Mouse (Mus musculus) hindbrain, embryonic 14.5 days (tissue): ENCODE data around the gene Slc36a4. TPM values are rescaled to one million over a fixed set of nuclear protein-coding genes. Genes with fewer than 3 reads are reported as not detected.

Source experiments
- ATAC-seq: fragments of 200-750 bp; cut with Nextera tagmentation; 2 replicates; pipeline ENCODE4 v1.8.0; 2017; ENCODE audit warnings: moderate number of reproducible peaks, mild to moderate bottlenecking, moderate TSS enrichment, moderate library complexity; ENCODE audit not compliant: low FRiP score
- DNase-seq: peaks from one replicate; pipeline ENCODE4 v3.0.0-alpha.2; 2015; ENCODE audit warnings: low spot score
- H3K27ac ChIP-seq: fragments of 300-500 bp; sonication (generic); 2 replicates; pipeline ENCODE4 v1.5.1; 2014; ENCODE audit warnings: mild to moderate bottlenecking, moderate library complexity
- H3K27me3 ChIP-seq: fragments of 300-500 bp; sonication (generic); 2 replicates; pipeline ENCODE4 v1.6.1; 2014; ENCODE audit warnings: mild to moderate bottlenecking, low read length, mixed read lengths; ENCODE audit not compliant: control insufficient read depth, insufficient read depth
- H3K36me3 ChIP-seq: fragments of 300-500 bp; sonication (generic); replicated peaks from 2 replicates; pipeline ENCODE4 v1.6.1; 2014; ENCODE audit not compliant: control insufficient read depth, insufficient read depth
- H3K4me1 ChIP-seq: fragments of 300-500 bp; sonication (generic); replicated peaks from 2 replicates; pipeline ENCODE4 v1.6.1; 2014; ENCODE audit warnings: antibody characterized with exemption, low read length, mixed read lengths; ENCODE audit not compliant: control insufficient read depth, insufficient read depth
- H3K4me2 ChIP-seq: fragments of 300-500 bp; sonication (generic); replicated peaks from 2 replicates; pipeline ENCODE4 v1.6.1; 2014; ENCODE audit warnings: mild to moderate bottlenecking, moderate library complexity
- H3K4me3 ChIP-seq: fragments of 300-500 bp; sonication (generic); replicated peaks from 2 replicates; pipeline ENCODE4 v1.5.1; 2014; ENCODE audit warnings: mild to moderate bottlenecking, low read length
- H3K9ac ChIP-seq: fragments of 300-500 bp; sonication (generic); 2 replicates; pipeline ENCODE4 v1.6.1; 2014
- H3K9me3 ChIP-seq: fragments of 300-500 bp; sonication (generic); 2 replicates; pipeline ENCODE4 v1.6.1; 2016; ENCODE audit warnings: low read length; ENCODE audit not compliant: control insufficient read depth
- WGBS: fragments of 180-500 bp; shearing (Covaris S2); extraction: QIAGEN DNeasy Blood & Tissue Kit; methylation state at CpG from one replicate; pipeline ENCODE4 v1.1.7; 2014; 5-methylcytosine and 5-hydroxymethylcytosine counted together
- polyA plus RNA-seq: library from polyadenylated mRNA; unstranded; fragments of >200 nt; fragmentation: Nextera tagmentation; extraction: Ambion mirVana; gene quantifications from 2 replicates; pipeline ENCODE4 v1.2.1, GENCODE M21; 2014

Slc36a4 gene
- polyA plus RNA-seq, 1 experiment from 2014 or later, result 41.1 TPM

DNA sequence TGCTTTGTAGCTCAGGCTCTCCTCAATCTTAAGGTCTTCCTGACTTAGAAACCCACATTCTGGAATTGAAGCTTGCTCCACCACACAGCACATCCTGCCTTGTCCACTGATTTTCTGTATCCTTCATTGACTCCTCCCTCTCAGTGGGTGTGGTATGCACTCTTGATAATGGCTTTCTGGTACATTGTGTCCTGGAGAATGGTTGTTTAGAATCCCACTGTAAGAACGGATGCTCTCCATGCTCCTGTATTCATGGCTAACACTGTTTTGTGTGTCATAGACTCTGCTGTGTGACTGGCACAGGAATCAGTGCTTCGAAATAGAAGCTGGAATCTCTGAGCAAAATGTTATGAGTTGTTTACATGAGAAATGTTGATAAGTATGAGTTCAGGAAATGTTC is 28.0 kb downstream of the Slc36a4 start:
- Histone ChIP-seq H3K9me3 (no peaks in the 10 kb centered on the region), H3K4me2 (no peak overlapping the region), H3K36me3 (peaks cover 55% of the 10 kb centered on the region), H3K27me3 (no peaks in the 10 kb centered on the region), H3K4me1 (no peaks in the 10 kb centered on the region), H3K9ac (no peak overlapping the region), H3K4me3 (no peak overlapping the region), H3K27ac (no peak overlapping the region)
- DNase-seq (no peak), ATAC-seq (no peak)
- 83% methylated on average over 2 of the region's 2 CpGs for WGBS

DNA sequence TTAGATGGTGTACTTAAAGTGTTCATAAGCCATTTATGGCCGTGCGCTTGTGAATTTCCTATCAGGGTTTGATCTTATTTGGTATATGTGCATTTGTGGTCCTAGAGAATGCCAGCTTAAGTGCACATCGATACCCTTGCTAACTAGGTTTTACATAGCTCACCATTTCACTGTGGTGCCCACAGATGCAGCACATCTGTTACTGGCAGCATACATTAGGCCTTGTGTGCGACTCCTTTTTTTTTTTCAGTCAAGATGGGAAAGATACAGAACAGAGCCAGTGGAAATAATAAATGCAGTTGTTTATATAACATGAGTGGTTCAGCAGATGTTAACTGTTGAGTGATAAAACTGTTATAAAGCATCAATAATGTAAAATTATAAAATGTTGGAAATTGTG is 31.9 kb downstream of the Slc36a4 start:
- WGBS, result 82% methylated on average over 4 of the region's 4 CpGs
- no peak for DNase-seq
- Histone ChIP-seq H3K27me3 (no peaks in the 10 kb centered on the region), H3K27ac (no peak overlapping the region), H3K4me3 (no peak overlapping the region), H3K36me3 (peaks cover 27% of the 10 kb centered on the region), H3K4me1 (no peaks in the 10 kb centered on the region), H3K9me3 (no peaks in the 10 kb centered on the region), H3K9ac (no peak overlapping the region), H3K4me2 (no peak overlapping the region)
- ATAC-seq, result no peak

DNA sequence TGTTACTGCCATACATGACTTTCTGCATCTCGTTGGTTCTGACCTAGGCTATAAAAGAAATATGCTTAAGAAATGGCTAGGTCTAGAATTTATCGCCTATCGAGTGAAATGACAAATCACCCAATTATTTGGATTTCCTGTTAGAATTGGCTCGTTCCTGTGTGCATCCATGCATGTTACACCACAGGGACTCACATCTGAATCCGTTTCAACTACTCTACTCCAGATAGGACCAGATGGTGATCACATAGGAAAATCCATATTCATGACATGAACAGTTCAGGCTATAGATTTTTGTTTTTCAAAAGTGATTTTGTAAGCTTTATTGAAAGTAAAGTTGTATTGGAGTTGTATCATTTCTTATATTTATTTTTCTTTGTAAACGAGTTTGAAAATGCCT is 32.4 kb downstream of the Slc36a4 start:
- Histone ChIP-seq H3K9ac (no peak overlapping the region), H3K27me3 (no peaks in the 10 kb centered on the region), H3K9me3 (no peaks in the 10 kb centered on the region), H3K4me2 (no peak overlapping the region), H3K4me3 (no peak overlapping the region), H3K36me3 (peaks cover 22% of the 10 kb centered on the region), H3K27ac (no peak overlapping the region), H3K4me1 (no peaks in the 10 kb centered on the region)
- DNase-seq (peak; percentile 26), ATAC-seq (no peak)
- WGBS, result 49% methylated on average over 6 of the region's 6 CpGs

DNA sequence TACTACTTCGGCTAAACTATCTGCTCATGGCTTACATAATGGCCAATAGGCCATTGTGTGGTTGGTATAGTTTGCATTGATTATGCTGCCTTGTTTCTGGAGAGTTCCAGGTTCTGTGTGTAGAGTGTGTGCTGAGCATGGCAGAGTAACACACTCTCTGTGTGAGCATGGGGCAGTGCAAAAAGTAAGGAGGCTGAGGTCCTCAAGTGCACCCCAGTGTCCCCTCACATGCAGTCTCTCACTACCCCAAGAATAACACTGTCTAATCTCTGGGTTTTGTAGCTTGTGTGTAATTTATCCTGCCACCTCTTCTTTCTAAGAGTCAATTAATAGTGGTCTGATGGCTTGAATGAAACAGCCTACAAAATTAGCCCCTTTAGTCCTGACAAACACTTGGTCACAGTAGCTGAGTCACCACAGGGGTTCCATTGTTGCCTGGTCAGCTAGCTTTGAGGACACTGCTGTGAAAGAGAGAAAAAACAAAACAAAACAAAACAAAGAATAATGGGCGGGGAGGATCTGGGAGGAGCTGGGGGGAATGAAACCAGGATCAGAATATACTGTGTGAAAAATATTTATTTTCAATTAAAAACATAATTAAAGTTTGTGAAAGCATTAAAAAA is 36.6 kb downstream of the Slc36a4 start:
- no peaks in the 10 kb centered on the region for H3K9me3 ChIP-seq
- no peak for ATAC-seq
- 28% methylated on average over 2 of the region's 2 CpGs for WGBS
- H3K27me3 ChIP-seq, result no peaks in the 10 kb centered on the region
- H3K9ac ChIP-seq, result no peak overlapping the region
- H3K4me3 ChIP-seq, result no peak overlapping the region
- DNase-seq, result no peak
- H3K4me2 ChIP-seq, result no peak overlapping the region
- H3K36me3 ChIP-seq, result no peaks in the 10 kb centered on the region
- no peaks in the 10 kb centered on the region for H3K4me1 ChIP-seq
- no peak overlapping the region for H3K27ac ChIP-seq

DNA sequence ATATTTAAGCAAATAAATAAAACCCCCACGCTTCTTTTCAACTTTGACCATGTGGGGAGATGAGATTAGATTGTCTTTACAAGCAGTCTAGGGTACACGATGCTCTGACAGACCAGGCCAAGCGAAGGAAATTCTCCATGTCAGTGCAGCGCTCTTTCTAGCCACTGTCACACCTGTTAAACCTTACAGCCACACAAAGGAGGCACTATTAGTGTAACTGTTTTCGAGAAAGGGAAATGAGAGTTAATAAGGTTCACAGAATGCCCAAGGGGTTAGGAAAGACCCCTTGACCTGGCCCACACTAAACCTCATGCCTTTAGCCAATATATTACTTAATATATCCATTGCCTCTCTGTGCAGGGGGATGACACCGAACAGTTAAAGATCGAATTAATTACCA is 37.1 kb downstream of the Slc36a4 start:
- Histone ChIP-seq H3K9ac (no peak overlapping the region), H3K36me3 (no peaks in the 10 kb centered on the region), H3K4me1 (no peaks in the 10 kb centered on the region), H3K27ac (no peak overlapping the region), H3K4me2 (no peak overlapping the region), H3K9me3 (no peaks in the 10 kb centered on the region), H3K4me3 (no peak overlapping the region), H3K27me3 (no peaks in the 10 kb centered on the region)
- no peak for DNase-seq
- ATAC-seq, result no peak
- 36% methylated on average over 7 of the region's 7 CpGs for WGBS

DNA sequence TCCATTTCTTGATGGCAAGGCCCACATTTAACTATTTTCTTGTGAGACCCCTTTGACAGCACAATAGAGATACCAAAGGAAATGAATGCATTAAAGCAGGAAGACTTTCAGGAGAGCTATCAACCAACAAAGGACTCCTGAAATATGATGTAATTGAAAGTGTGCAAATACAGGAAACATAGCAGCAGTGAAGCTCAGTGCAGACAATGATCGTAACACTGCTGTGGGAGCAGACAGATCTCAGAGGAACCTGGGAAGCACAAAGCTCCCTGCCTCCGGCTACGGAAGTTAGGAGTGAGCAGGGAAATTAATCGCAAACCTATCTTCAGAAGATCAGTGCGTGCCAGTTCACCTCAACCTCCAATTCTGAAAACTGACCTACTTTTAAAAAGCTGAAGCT is 38.8 kb downstream of the Slc36a4 start:
- Histone ChIP-seq H3K4me1 (no peaks in the 10 kb centered on the region), H3K4me2 (no peak overlapping the region), H3K27ac (no peak overlapping the region), H3K9ac (no peak overlapping the region), H3K9me3 (no peaks in the 10 kb centered on the region), H3K27me3 (no peaks in the 10 kb centered on the region), H3K36me3 (no peaks in the 10 kb centered on the region), H3K4me3 (no peak overlapping the region)
- no peak for DNase-seq
- WGBS, result 59% methylated on average over 5 of the region's 5 CpGs
- no peak for ATAC-seq

DNA sequence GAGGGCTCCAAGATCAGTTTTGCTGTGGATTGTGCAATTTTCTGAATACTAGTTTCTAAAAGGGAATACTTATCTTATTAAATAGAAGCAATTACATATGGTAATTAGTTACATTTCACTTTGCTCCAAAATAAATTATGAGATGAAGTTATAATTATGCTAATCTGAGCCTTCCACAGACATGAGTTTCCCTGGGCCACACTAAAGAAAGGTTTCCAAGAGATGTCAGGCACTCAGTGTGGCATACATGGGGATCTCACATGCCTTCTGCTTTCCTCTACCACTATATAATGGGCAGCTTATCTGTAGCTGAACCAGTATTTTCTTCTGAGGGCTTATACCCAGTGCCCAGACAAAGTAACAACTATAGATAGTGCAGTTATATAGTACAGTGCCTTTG is 49.8 kb downstream of the Slc36a4 start:
- Histone ChIP-seq H3K4me3 (no peak overlapping the region), H3K4me1 (no peaks in the 10 kb centered on the region), H3K4me2 (no peak overlapping the region), H3K27me3 (no peaks in the 10 kb centered on the region), H3K27ac (no peak overlapping the region), H3K9ac (no peak overlapping the region), H3K36me3 (no peaks in the 10 kb centered on the region), H3K9me3 (no peaks in the 10 kb centered on the region)
- DNase-seq, result no peak
- no peak for ATAC-seq

DNA sequence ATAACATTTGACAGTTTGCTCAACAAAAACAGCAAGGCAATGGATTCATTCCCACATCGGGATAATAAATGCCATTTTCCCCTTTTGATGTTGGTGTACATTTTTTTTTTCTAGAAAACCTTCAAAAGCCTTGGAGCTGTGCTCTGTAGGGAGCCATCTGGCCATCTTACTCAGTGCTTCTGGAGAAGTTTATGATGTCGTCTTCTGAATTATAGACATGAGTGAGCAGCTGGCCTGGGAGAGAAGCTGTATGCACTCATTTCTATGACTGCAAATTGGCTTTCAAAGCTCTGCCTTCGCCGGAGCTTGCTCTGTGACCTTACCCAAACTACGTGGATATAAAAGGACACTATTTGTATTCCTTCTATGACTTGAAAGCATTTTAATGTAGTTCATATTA is 56.8 kb downstream of the Slc36a4 start:
- Histone ChIP-seq H3K4me2 (no peak overlapping the region), H3K9ac (no peak overlapping the region), H3K4me3 (no peak overlapping the region), H3K36me3 (no peaks in the 10 kb centered on the region), H3K4me1 (0 out of 2 replicates have a peak, but pooled peaks cover 4% of the 10 kb centered on the region), H3K27me3 (no peaks in the 10 kb centered on the region), H3K9me3 (no peaks in the 10 kb centered on the region), H3K27ac (0 out of 2 replicates have a peak overlapping the region, but pooled peaks have one; percentile 4)
- DNase-seq (no peak), ATAC-seq (no peak)
- WGBS, result 37% methylated on average over 5 of the region's 5 CpGs

DNA sequence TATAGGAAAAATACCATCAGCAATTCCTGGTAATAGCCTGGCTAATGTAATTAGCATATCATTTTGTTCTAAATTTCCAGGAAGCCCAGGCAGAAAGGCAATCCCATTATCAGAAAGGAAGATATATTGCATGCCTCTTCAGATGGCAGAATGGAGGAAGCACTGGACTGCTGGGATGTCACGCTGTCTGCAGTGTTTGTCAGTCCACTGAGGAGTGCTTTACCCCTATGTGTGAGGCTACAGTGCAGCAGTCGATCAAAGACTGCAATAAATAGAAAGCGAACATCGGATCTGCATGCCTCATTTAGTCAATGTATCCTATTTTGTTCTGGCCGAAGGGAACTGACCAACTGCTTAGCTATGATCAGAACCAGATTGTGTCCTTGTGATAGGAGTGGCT is 57.3 kb downstream of the Slc36a4 start:
- no peak for DNase-seq
- Histone ChIP-seq H3K9me3 (no peaks in the 10 kb centered on the region), H3K27me3 (no peaks in the 10 kb centered on the region), H3K4me1 (0 out of 2 replicates have a peak, but pooled peaks cover 4% of the 10 kb centered on the region), H3K9ac (no peak overlapping the region), H3K4me3 (no peak overlapping the region), H3K27ac (0 out of 2 replicates have a peak overlapping the region, but pooled peaks have one; percentile 4), H3K36me3 (no peaks in the 10 kb centered on the region), H3K4me2 (no peak overlapping the region)
- 36% methylated on average over 5 of the region's 5 CpGs for WGBS
- ATAC-seq, result peak; percentile 40; the same call in 1 of the 2 replicates

DNA sequence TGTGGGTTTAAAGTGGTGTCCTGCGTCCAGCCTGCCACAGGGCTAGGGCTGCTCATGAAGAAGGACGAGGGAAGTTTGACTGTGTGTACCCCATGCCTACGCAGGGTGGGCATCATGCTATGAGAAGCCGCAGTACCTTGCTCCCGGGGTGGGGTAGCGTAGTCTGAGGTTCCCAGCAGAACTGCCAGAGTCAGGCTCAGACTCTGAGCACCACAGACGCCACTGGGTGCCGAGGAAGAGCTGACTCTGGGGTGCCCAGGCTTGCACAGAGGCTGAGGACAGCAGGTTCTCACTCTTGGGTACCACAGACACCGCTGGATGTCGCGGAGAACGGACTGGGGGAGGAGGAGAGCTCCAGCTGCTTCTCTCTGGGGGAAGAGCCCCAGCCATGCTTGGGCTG is 63.2 kb downstream of the Slc36a4 start:
- WGBS, result 88% methylated on average over 12 of the region's 12 CpGs
- no peak overlapping the region for H3K4me2 ChIP-seq
- no peaks in the 10 kb centered on the region for H3K27me3 ChIP-seq
- H3K36me3 ChIP-seq, result no peaks in the 10 kb centered on the region
- no peaks in the 10 kb centered on the region for H3K4me1 ChIP-seq
- no peaks in the 10 kb centered on the region for H3K9me3 ChIP-seq
- ATAC-seq (no peak), DNase-seq (no peak)
- H3K4me3 ChIP-seq, result no peak overlapping the region
- H3K9ac ChIP-seq, result no peak overlapping the region
- no peak overlapping the region for H3K27ac ChIP-seq
